Mouse (Mus musculus): Measurements from ENCODE around the gene Aip. TPM values are rescaled to one million over a fixed set of nuclear protein-coding genes. Genes with fewer than 3 reads are reported as not detected.
"Not testable (repeated sequence)": the region's sequence is repeated elsewhere in the genome, so short reads cannot be mapped to it uniquely, and the experiment has no call there.

Gene Aip
- polyA plus RNA-seq, 1 experiment from 2014 or later = 26.8 TPM

- TF ChIP-seq CTCF (IDR thresholded peaks at IDR 0.05; ENCODE audit: low read depth) = peak; percentile 40; the same call in 1 of the 2 replicates
- TF ChIP-seq EP300 (IDR thresholded peaks at IDR 0.05; ENCODE audit: low read depth) = no peak
- Histone ChIP-seq H3K9me3 (ENCODE audit: low read length) (no peaks in the 10 kb centered on the region), H3K4me2 (ENCODE audit: low read depth, low read length) (peak overlapping the region; percentile 35), H3K4me1 (ENCODE audit: insufficient read depth) (peaks cover 55% of the 10 kb centered on the region), H3K27me3 (ENCODE audit: insufficient read depth, low read length) (no peaks in the 10 kb centered on the region), H3K27ac (ENCODE audit: low read depth) (peak overlapping the region; percentile 78), H3K36me3 (replicated peaks; ENCODE audit: insufficient read depth, low read length) (peaks cover 12% of the 10 kb centered on the region), H3K9ac (replicated peaks) (peak overlapping the region; percentile 35; the same call in 1 of the 2 replicates), H3K4me3 (ENCODE audit: low read depth, low read length) (no peak overlapping the region)
- DNase-seq = no peak
- no peak for ATAC-seq
- 45% methylated on average over 7 of the region's 7 CpGs for WGBS (ENCODE audit: insufficient replicate concordance)
Measured at GRCm38 (mm10) chr19:4122411-4123370, 3.0 kb downstream of the Aip start.

DNA sequence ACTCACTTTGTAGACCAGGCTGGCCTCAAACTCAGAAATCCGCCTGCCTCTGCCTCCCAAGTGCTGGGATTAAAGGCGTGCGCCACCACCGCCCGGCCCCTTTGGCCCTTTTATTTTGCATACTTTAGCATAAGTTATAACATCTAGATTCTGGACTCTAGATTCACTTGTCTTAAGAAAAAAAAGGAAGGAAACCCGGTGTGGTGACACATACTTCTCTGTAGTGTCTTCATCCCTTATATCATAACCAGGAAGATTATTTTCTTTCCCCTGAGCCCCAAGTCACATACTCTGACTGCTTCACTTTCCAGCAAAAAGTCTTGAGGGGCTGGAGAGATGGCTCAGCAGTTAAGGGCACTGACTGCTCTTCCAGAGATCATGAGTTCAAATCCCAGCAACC is 3.8 kb downstream of the Aip start:
- peaks cover 15% of the 10 kb centered on the region for H3K36me3 ChIP-seq (replicated peaks; ENCODE audit: insufficient read depth, low read length)
- H3K4me3 ChIP-seq (ENCODE audit: low read depth, low read length); DNase-seq; ATAC-seq; H3K9me3 ChIP-seq (ENCODE audit: low read length); H3K27me3 ChIP-seq (ENCODE audit: insufficient read depth, low read length); H3K9ac ChIP-seq (replicated peaks): not testable (repeated sequence)
- H3K27ac ChIP-seq (ENCODE audit: low read depth) = peak overlapping the region; percentile 78
- WGBS (ENCODE audit: insufficient replicate concordance) = 36% methylated on average over 6 of the region's 6 CpGs
- H3K4me2 ChIP-seq (ENCODE audit: low read depth, low read length) = peak overlapping the region; percentile 47
- peaks cover 47% of the 10 kb centered on the region for H3K4me1 ChIP-seq (ENCODE audit: insufficient read depth)

GRCm38 (mm10) chr19:4121097-4121805 is 4.4 kb downstream of the Aip start:
- Histone ChIP-seq H3K27me3 (ENCODE audit: insufficient read depth, low read length) (no peaks in the 10 kb centered on the region), H3K9me3 (ENCODE audit: low read length) (no peaks in the 10 kb centered on the region), H3K4me1 (ENCODE audit: insufficient read depth) (peaks cover 41% of the 10 kb centered on the region), H3K9ac (replicated peaks) (0 out of 2 replicates have a peak overlapping the region, but pooled peaks have one; percentile 1), H3K4me2 (ENCODE audit: low read depth, low read length) (peak overlapping the region; percentile 64), H3K4me3 (ENCODE audit: low read depth, low read length) (peak overlapping the region; percentile 31), H3K36me3 (replicated peaks; ENCODE audit: insufficient read depth, low read length) (peaks cover 20% of the 10 kb centered on the region), H3K27ac (ENCODE audit: low read depth) (peak overlapping the region; percentile 78)
- ATAC-seq (peak; percentile 73), DNase-seq (peak; percentile 97)
- TF ChIP-seq EP300 (IDR thresholded peaks at IDR 0.05; ENCODE audit: low read depth) = peak; percentile 57; the same call in 1 of the 2 replicates
- no peak for TF ChIP-seq CTCF (IDR thresholded peaks at IDR 0.05; ENCODE audit: low read depth)
- 3% methylated on average over 38 of the region's 38 CpGs for WGBS (ENCODE audit: insufficient replicate concordance)

DNA sequence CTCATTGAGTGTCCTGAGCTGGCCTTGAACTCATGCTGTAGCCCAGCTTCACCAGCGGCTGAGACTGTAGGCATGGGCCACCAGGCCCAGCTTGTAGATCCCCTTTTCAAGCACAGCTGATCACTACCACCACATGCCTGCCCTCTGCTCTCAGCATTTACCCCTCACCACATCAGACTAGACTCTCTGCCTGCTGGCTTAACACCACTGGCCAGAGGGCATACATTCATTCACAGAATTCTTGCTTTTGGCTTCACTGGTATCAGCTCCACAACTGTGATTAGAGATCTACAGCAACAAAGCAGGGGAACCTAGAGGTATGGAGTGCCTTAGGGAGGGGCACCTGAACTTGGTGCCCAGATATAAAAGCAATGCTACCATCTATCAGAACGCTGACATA is 5.2 kb downstream of the Aip start:
- peak overlapping the region; percentile 31; the same call in 1 of the 2 replicates for H3K4me3 ChIP-seq (ENCODE audit: low read depth, low read length)

GRCm38 (mm10) chr19:4119716-4120487 is 5.8 kb downstream of the Aip start:
- Histone ChIP-seq H3K27me3 (ENCODE audit: insufficient read depth, low read length) (no peaks in the 10 kb centered on the region), H3K27ac (ENCODE audit: low read depth) (no peak overlapping the region), H3K4me1 (ENCODE audit: insufficient read depth) (peaks cover 38% of the 10 kb centered on the region), H3K9ac (replicated peaks) (no peak overlapping the region), H3K4me2 (ENCODE audit: low read depth, low read length) (peak overlapping the region; percentile 64; the same call in 1 of the 2 replicates), H3K36me3 (replicated peaks; ENCODE audit: insufficient read depth, low read length) (peaks cover 34% of the 10 kb centered on the region), H3K9me3 (ENCODE audit: low read length) (no peaks in the 10 kb centered on the region), H3K4me3 (ENCODE audit: low read depth, low read length) (no peak overlapping the region)
- DNase-seq (no peak), ATAC-seq (no peak)
- WGBS (ENCODE audit: insufficient replicate concordance) = 64% methylated on average over 6 of the region's 6 CpGs
- TF ChIP-seq CTCF (IDR thresholded peaks at IDR 0.05; ENCODE audit: low read depth) (no peak), EP300 (IDR thresholded peaks at IDR 0.05; ENCODE audit: low read depth) (no peak)

More for the DNA sequence above, 5.2 kb downstream of the Aip start:
- Histone ChIP-seq H3K9me3 (ENCODE audit: low read length) (no peaks in the 10 kb centered on the region), H3K4me2 (ENCODE audit: low read depth, low read length) (peak overlapping the region; percentile 64), H3K36me3 (replicated peaks; ENCODE audit: insufficient read depth, low read length) (peaks cover 28% of the 10 kb centered on the region), H3K4me1 (ENCODE audit: insufficient read depth) (peaks cover 41% of the 10 kb centered on the region), H3K27me3 (ENCODE audit: insufficient read depth, low read length) (no peaks in the 10 kb centered on the region), H3K27ac (ENCODE audit: low read depth) (no peak overlapping the region), H3K9ac (replicated peaks) (no peak overlapping the region)
- TF ChIP-seq EP300 (IDR thresholded peaks at IDR 0.05; ENCODE audit: low read depth) (no peak), CTCF (IDR thresholded peaks at IDR 0.05; ENCODE audit: low read depth) (no peak)
- no peak for DNase-seq
- no peak for ATAC-seq
- 86% methylated on average over 2 of the region's 2 CpGs for WGBS (ENCODE audit: insufficient replicate concordance)

All from liver, postnatal 0 days (tissue).